Mouse (Mus musculus): ENCODE data around the gene Sat2. TPM values are rescaled to one million over a fixed set of nuclear protein-coding genes. Genes with fewer than 3 reads are reported as not detected.

Gene Sat2
- polyA plus RNA-seq, 1 experiment = 4.3 TPM

GRCm38 (mm10) chr11:69656065-69656455 is 34.2 kb downstream of the Sat2 start:
- no peak for TF ChIP-seq CTCF (IDR thresholded peaks at IDR 0.05; ENCODE audit: low read depth, low read length)
- no peak for TF ChIP-seq POLR2A (IDR thresholded peaks at IDR 0.05; ENCODE audit: borderline replicate concordance, low read depth, low read length)
- Histone ChIP-seq H3K4me1 (ENCODE audit: control insufficient read depth, insufficient read depth, low read length) (peaks cover 12% of the 10 kb centered on the region), H3K4me3 (ENCODE audit: insufficient read depth, low read length) (no peak overlapping the region), H3K27ac (ENCODE audit: insufficient read depth, low read depth, low read length) (no peak overlapping the region)

- Histone ChIP-seq H3K4me3 (ENCODE audit: insufficient read depth, low read length) (no peak overlapping the region), H3K4me1 (ENCODE audit: control insufficient read depth, insufficient read depth, low read length) (peaks cover 12% of the 10 kb centered on the region), H3K27ac (ENCODE audit: insufficient read depth, low read depth, low read length) (no peak overlapping the region)
- TF ChIP-seq POLR2A (IDR thresholded peaks at IDR 0.05; ENCODE audit: borderline replicate concordance, low read depth, low read length) (no peak), CTCF (IDR thresholded peaks at IDR 0.05; ENCODE audit: low read depth, low read length) (peak; percentile 73)
Measured at GRCm38 (mm10) chr11:69656617-69657461, 35.0 kb downstream of the Sat2 start.

- Histone ChIP-seq H3K4me1 (ENCODE audit: control insufficient read depth, insufficient read depth, low read length) (peaks cover 12% of the 10 kb centered on the region), H3K4me3 (ENCODE audit: insufficient read depth, low read length) (no peak overlapping the region), H3K27ac (ENCODE audit: insufficient read depth, low read depth, low read length) (no peak overlapping the region)
- TF ChIP-seq CTCF (IDR thresholded peaks at IDR 0.05; ENCODE audit: low read depth, low read length) = no peak
- TF ChIP-seq POLR2A (IDR thresholded peaks at IDR 0.05; ENCODE audit: borderline replicate concordance, low read depth, low read length) = no peak
Measured at GRCm38 (mm10) chr11:69657462-69657881, 35.6 kb downstream of the Sat2 start.

- peak overlapping the region; percentile 90 for H3K4me3 ChIP-seq (ENCODE audit: insufficient read depth, low read length)
- H3K27ac ChIP-seq (ENCODE audit: insufficient read depth, low read depth, low read length) = peak overlapping the region; percentile 96
- H3K4me1 ChIP-seq (ENCODE audit: control insufficient read depth, insufficient read depth, low read length) = peaks cover 9% of the 10 kb centered on the region
- TF ChIP-seq POLR2A (IDR thresholded peaks at IDR 0.05; ENCODE audit: borderline replicate concordance, low read depth, low read length) (no peak), CTCF (IDR thresholded peaks at IDR 0.05; ENCODE audit: low read depth, low read length) (no peak)
Measured at GRCm38 (mm10) chr11:69661221-69661881, 39.5 kb downstream of the Sat2 start.

- TF ChIP-seq POLR2A (IDR thresholded peaks at IDR 0.05; ENCODE audit: borderline replicate concordance, low read depth, low read length) = no peak; the same call in 1 of the 2 replicates
- no peak for TF ChIP-seq CTCF (IDR thresholded peaks at IDR 0.05; ENCODE audit: low read depth, low read length)
- Histone ChIP-seq H3K4me3 (ENCODE audit: insufficient read depth, low read length) (peak within 1 kb of the TSS; percentile 90), H3K27ac (ENCODE audit: insufficient read depth, low read depth, low read length) (peak within 1 kb of the TSS; percentile 96), H3K4me1 (ENCODE audit: control insufficient read depth, insufficient read depth, low read length) (peaks cover 12% of the 10 kb centered on the region)
Measured at GRCm38 (mm10) chr11:69662213-69662966, 40.6 kb downstream of the Sat2 start, which contains the start of gene Mpdu1. Gene Mpdu1 (minus strand): TSS chr11:69662642.

- peaks cover 16% of the 10 kb centered on the region for H3K4me1 ChIP-seq (ENCODE audit: control insufficient read depth, insufficient read depth, low read length)
- TF ChIP-seq CTCF (IDR thresholded peaks at IDR 0.05; ENCODE audit: low read depth, low read length) = no peak
- no peak for TF ChIP-seq POLR2A (IDR thresholded peaks at IDR 0.05; ENCODE audit: borderline replicate concordance, low read depth, low read length)
Measured at GRCm38 (mm10) chr11:69662967-69663671, 41.3 kb downstream of the Sat2 start.

GRCm38 (mm10) chr11:69663795-69664194 is 42.0 kb downstream of the Sat2 start:
- Histone ChIP-seq H3K4me1 (ENCODE audit: control insufficient read depth, insufficient read depth, low read length) (peaks cover 20% of the 10 kb centered on the region), H3K4me3 (ENCODE audit: insufficient read depth, low read length) (peak overlapping the region; percentile 90), H3K27ac (ENCODE audit: insufficient read depth, low read depth, low read length) (peak overlapping the region; percentile 96)
- TF ChIP-seq CTCF (IDR thresholded peaks at IDR 0.05; ENCODE audit: low read depth, low read length) (no peak), POLR2A (IDR thresholded peaks at IDR 0.05; ENCODE audit: borderline replicate concordance, low read depth, low read length) (no peak)

More at GRCm38 (mm10) chr11:69662967-69663671, 41.3 kb downstream of the Sat2 start:
- Histone ChIP-seq H3K4me3 (ENCODE audit: insufficient read depth, low read length) (peak overlapping the region; percentile 90), H3K27ac (ENCODE audit: insufficient read depth, low read depth, low read length) (peak overlapping the region; percentile 96)

GRCm38 (mm10) chr11:69664841-69665240 is 43.0 kb downstream of the Sat2 start:
- TF ChIP-seq POLR2A (IDR thresholded peaks at IDR 0.05; ENCODE audit: borderline replicate concordance, low read depth, low read length) (no peak), CTCF (IDR thresholded peaks at IDR 0.05; ENCODE audit: low read depth, low read length) (peak; percentile 16; the same call in 1 of the 2 replicates)
- H3K27ac ChIP-seq (ENCODE audit: insufficient read depth, low read depth, low read length) = peak overlapping the region; percentile 96
- peak overlapping the region; percentile 90 for H3K4me3 ChIP-seq (ENCODE audit: insufficient read depth, low read length)
- peaks cover 20% of the 10 kb centered on the region for H3K4me1 ChIP-seq (ENCODE audit: control insufficient read depth, insufficient read depth, low read length)

- Histone ChIP-seq H3K4me1 (ENCODE audit: control insufficient read depth, insufficient read depth, low read length) (peaks cover 20% of the 10 kb centered on the region), H3K27ac (ENCODE audit: insufficient read depth, low read depth, low read length) (peak overlapping the region; percentile 96), H3K4me3 (ENCODE audit: insufficient read depth, low read length) (peak overlapping the region; percentile 90)
- TF ChIP-seq CTCF (IDR thresholded peaks at IDR 0.05; ENCODE audit: low read depth, low read length) (no peak), POLR2A (IDR thresholded peaks at IDR 0.05; ENCODE audit: borderline replicate concordance, low read depth, low read length) (no peak)
Measured at GRCm38 (mm10) chr11:69665457-69665960, 43.7 kb downstream of the Sat2 start.
